Mouse (Mus musculus) midbrain, embryonic 13.5 days (tissue): ENCODE results near the gene Pdx1. TPM values are rescaled to one million over a fixed set of nuclear protein-coding genes. Genes with fewer than 3 reads are reported as not detected.
A peak's percentile ranks its signal among the peaks of the same experiment; 100 is the strongest.

Experiments used
- ATAC-seq: fragments of 200-750 bp; cut with Nextera tagmentation; 2 replicates; pipeline ENCODE4 v1.8.0; 2017; ENCODE audit warnings: mild to moderate bottlenecking, moderate TSS enrichment, moderate library complexity
- H3K27ac ChIP-seq: fragments of 300-500 bp; sonication (generic); 2 replicates; pipeline ENCODE4 v1.5.1; 2015; ENCODE audit warnings: inconsistent platforms, mild to moderate bottlenecking, moderate library complexity
- H3K27me3 ChIP-seq: fragments of 300-500 bp; sonication (generic); 2 replicates; pipeline ENCODE4 v1.6.1; 2015; ENCODE audit warnings: mild to moderate bottlenecking, inconsistent platforms
- H3K36me3 ChIP-seq: fragments of 300-500 bp; sonication (generic); 2 replicates; pipeline ENCODE4 v1.6.1; 2015; ENCODE audit warnings: mild to moderate bottlenecking, inconsistent platforms
- H3K4me1 ChIP-seq: fragments of 300-500 bp; sonication (generic); replicated peaks from 2 replicates; pipeline ENCODE4 v1.6.1; 2015; ENCODE audit warnings: inconsistent platforms
- H3K4me2 ChIP-seq: fragments of 300-500 bp; sonication (generic); replicated peaks from 2 replicates; pipeline ENCODE4 v1.6.1; 2015; ENCODE audit warnings: moderate library complexity, mild to moderate bottlenecking, inconsistent platforms
- H3K4me3 ChIP-seq: fragments of 300-500 bp; sonication (generic); replicated peaks from 2 replicates; pipeline ENCODE4 v1.5.1; 2015; ENCODE audit warnings: mild to moderate bottlenecking, inconsistent platforms
- H3K9ac ChIP-seq: fragments of 300-500 bp; sonication (generic); replicated peaks from 2 replicates; pipeline ENCODE4 v1.6.1; 2015; ENCODE audit warnings: mild to moderate bottlenecking, inconsistent platforms
- H3K9me3 ChIP-seq: fragments of 300-500 bp; sonication (generic); 2 replicates; pipeline ENCODE4 v1.6.1; 2016; ENCODE audit warnings: mild to moderate bottlenecking, inconsistent platforms
- WGBS: fragments of 180-500 bp; shearing (Covaris S2); methylation state at CpG from one replicate; pipeline ENCODE4 v1.1.7; 2015; 5-methylcytosine and 5-hydroxymethylcytosine counted together
- microRNA-seq: library from miRNA; unstranded; fragments of <30 nt; microRNA quantifications from one replicate; pipeline ENCODE4, GENCODE M21; 2016
- polyA plus RNA-seq: library from polyadenylated mRNA; unstranded; fragments of >200 nt; fragmentation: Nextera tagmentation; extraction: Ambion mirVana; gene quantifications from 2 replicates; pipeline ENCODE4 v1.2.1, GENCODE M21; 2015

The Pdx1 gene
- polyA plus RNA-seq, 1 experiment from 2014 or later: not detected

GRCm38 (mm10) chr5:147322183-147322582 is 52.4 kb downstream of the Pdx1 start, which contains the start of gene Urad:
Gene Urad (minus strand): TSS chr5:147322440.
- WGBS: 71% methylated on average over 8 of the region's 8 CpGs
- Histone ChIP-seq H3K9ac (no peak within 1 kb of the TSS), H3K9me3 (no peaks in the 10 kb centered on the region), H3K36me3 (no peaks in the 10 kb centered on the region), H3K4me1 (no peaks in the 10 kb centered on the region), H3K4me3 (no peak within 1 kb of the TSS), H3K27ac (no peak within 1 kb of the TSS), H3K4me2 (no peak within 1 kb of the TSS), H3K27me3 (peaks cover 63% of the 10 kb centered on the region)
- ATAC-seq: no peak

- H3K9ac ChIP-seq: no peak overlapping the region
- H3K27ac ChIP-seq: no peak overlapping the region
- H3K36me3 ChIP-seq: no peaks in the 10 kb centered on the region
- no peak overlapping the region for H3K4me3 ChIP-seq
- no peak overlapping the region for H3K4me2 ChIP-seq
- H3K9me3 ChIP-seq: no peaks in the 10 kb centered on the region
- WGBS: 22% methylated on average over 17 of the region's 17 CpGs
- no peaks in the 10 kb centered on the region for H3K4me1 ChIP-seq
- peaks cover 51% of the 10 kb centered on the region for H3K27me3 ChIP-seq
- ATAC-seq: 0 out of 2 replicates have a peak, but pooled peaks have one; percentile 44
Observed at GRCm38 (mm10) chr5:147323237-147323917, 53.6 kb downstream of the Pdx1 start.

Small RNA genes lying within 50 kb of the gene (microRNA-seq; reads per million reads assigned to microRNA genes)
- not detected for gene Mir7k

Other genes with a start within 250 kb of the Pdx1 start
- 4.1 and 4.4 TPM in 2 replicates for gene Lnx2, start 193.4 kb upstream of the Pdx1 start, polyA plus RNA-seq
- 101 and 103 TPM in 2 replicates for gene Polr1d, start 192.9 kb upstream of the Pdx1 start, polyA plus RNA-seq
- gene Gsx1, start 81.3 kb upstream of the Pdx1 start, polyA plus RNA-seq: 10.7 and 16.2 TPM in 2 replicates
- gene Cdx2, start 37.3 kb downstream of the Pdx1 start, polyA plus RNA-seq: not detected in 2 replicates
- not detected in 2 replicates for gene Urad, start 52.5 kb downstream of the Pdx1 start, polyA plus RNA-seq
- 0.09 and 0.12 TPM in 2 replicates for gene Flt3, start 130.5 kb downstream of the Pdx1 start, polyA plus RNA-seq
- gene Pan3, start 160.2 kb downstream of the Pdx1 start, polyA plus RNA-seq: 68.3 and 75.8 TPM in 2 replicates